Mouse (Mus musculus): ENCODE measurements around the gene Nek4.

Nek4 gene

DNA sequence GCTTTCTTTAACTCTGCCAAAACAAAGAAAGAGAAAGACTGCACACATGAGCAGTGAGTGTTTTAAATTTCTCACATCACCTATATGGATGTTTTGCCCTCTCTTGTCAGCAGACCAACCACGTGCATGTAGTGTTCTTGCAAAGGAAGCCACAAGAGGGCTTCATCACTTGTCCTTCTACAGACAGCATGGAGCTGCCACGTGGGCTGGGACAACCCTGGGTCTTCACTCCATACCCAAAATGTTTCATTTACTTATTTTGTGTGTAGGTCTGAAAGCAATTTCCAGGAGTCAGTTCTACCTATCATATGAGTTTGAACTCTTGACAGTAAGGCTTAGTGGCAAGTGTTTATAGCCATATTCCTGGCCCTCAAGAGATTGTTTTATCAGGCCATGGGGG is 66.7 kb downstream of the Nek4 start:
- CTCF ChIA-PET, result no interaction called here
- POLR2A ChIA-PET, result interaction anchor here in 3 of 4 experiments (0.5 to 11.2 kb wide), 21 partner anchors 8 to 691 kb away, joined by 3 to 278 read pairs (median 7); partner anchors contain the start of genes Glt8d1 (in 3 of the 3), Spcs1 (in 3 of the 3) and Smim4 (in 1 of the 3)

DNA sequence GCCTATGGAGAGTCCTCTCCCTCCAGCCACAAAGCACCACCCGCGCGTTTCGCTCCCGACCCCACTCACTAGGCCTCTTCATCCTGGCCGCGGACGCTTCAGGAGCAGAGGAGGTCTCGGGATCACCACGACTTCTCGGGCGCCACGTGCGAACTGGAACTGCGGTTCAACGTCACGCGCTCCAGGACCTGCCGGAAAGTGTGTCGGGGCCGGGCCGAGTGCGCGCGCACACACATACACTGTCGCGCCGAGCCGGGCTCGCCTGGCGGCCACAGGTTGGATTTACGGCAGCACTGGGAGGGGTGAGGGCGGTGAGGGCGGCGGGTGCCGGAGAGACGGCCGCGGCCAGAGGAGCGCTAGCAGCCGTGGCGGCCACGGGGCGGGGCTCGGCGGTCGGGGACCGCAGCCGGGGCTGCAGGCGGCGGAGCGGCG is 67.7 kb downstream of the Nek4 start, which contains the start of the genes Pbrm1 and Gnl3:
Gene Pbrm1, plus strand, starts transcription at position 279 of the 432 bp plus-strand sequence.
Gene Gnl3, minus strand, starts transcription at position 293 of the 432 bp plus-strand sequence.
- POLR2A ChIA-PET, result interaction anchor here in 3 of 4 experiments (0.5 to 11.2 kb wide), 21 partner anchors 8 to 295 kb away, joined by 3 to 278 read pairs (median 6); partner anchors contain the start of genes Glt8d1 (in 2 of the 3), Spcs1 (in 2 of the 3) and Nek4 (in 1 of the 3)
- CTCF ChIA-PET, result no interaction called here

DNA sequence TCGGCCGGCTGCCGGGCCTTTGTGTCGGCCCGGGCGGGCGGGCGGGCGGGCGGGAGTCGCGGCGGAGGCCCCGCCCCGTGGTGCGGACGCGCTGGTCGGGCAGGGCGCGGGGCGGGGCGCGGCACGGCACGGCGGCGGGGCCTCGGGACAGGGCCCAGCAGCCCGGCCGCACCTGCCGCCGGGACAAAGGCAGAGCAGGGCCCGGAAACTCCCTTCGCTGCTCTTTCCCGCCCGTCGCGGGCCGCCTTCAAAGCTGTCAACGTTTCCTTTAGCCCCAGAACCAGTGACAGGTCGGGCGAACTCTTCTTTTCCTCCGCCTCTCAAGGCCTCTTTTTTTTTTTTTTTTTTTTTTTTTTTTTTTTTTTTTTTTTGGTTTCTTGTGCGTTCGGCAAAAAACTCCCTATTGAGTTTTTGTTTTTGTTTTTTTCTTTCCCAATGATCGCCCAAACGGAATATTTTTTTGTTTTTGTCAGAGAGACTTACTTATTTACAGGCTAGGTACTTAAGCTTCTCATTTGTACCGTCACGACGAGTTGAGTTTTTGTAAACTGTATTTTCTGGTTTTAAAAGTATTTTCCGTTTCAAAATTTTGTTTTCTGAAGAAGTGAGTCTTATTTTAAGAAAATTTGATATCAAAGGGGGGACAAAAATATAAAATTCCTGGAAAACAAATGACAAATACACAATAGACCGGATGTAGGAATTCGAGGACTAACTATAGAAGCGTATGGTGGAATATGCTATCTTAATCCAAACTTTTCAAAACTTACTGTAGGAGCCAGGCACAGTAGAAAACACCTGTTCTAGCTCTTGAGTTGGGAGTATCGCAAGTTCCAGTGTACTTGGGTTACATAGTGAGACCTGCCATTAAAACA is 68.4 kb downstream of the Nek4 start:
- POLR2A ChIA-PET, result interaction anchor here (0.5 to 11.2 kb wide), 37 partner anchors 7 to 1116 kb away, joined by 3 to 141 read pairs (median 4); partner anchors contain the start of genes Glt8d1 (in 2 of the 4), Nek4 (in 2 of the 4) and Spcs1 (in 2 of the 4)
- CTCF ChIA-PET, result no interaction called here

DNA sequence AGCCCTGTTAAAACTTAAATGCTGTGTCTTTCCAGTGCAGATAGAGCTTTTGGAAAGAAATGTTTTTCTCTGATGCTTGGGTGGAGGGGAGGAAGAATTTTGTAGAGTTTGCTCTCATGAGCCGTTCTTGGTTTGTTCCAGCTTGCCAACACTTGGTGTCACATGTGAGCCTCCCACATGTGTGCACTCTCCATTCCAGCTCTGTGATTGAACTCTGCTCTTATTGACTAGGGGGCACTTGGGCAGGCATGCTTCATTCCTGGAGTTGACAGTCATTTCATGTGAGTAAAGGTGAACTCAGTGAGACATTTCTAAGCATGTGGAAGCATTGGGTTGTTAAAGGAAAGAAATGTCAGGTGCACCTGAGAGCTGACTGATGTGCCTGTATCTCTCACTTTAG is 71.4 kb downstream of the Nek4 start:
- ChIA-PET CTCF (no interaction called here), POLR2A (interaction anchor here in 2 of 4 experiments (0.6 to 1.8 kb wide), 8 partner anchors 8 to 148 kb away, joined by 3 to 6 read pairs (median 4); no protein-coding TSS in a partner anchor)

DNA sequence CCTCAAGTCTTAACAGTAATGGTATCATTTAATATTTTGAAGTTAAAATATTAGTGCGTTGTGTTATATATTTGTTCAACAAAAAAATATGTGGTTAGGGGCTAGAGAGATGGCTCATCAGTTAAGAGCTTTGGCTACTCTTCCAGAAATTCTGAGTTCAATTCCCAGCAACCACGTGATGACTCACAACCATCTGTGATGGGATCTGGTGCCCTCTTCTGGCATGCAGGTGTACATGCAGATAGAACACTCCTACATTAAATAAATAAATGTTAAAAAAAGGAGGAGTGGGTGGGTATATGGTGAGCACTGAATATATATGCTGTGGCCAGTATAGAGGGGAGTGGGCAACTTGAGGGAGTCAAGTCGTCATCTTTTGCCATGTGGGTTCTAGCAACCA is 74.6 kb downstream of the Nek4 start:
- POLR2A ChIA-PET, result interaction anchor here in 2 of 4 experiments (0.7 to 5.1 kb wide), 11 partner anchors 8 to 74 kb away, joined by 3 to 34 read pairs (median 5); partner anchors contain the start of genes Gnl3 (in 2 of the 2), Pbrm1 (in 2 of the 2), Spcs1 (in 2 of the 2) and Glt8d1 (in 1 of the 2)
- CTCF ChIA-PET, result interaction anchor here in 1 of 4 experiments (0.8 kb wide), 1 partner anchor 15 kb away, joined by 3 read pairs; no protein-coding TSS in a partner anchor
